Mouse (Mus musculus): ENCODE results near the gene Ranbp17.

GRCm38 (mm10) chr11:33476634-33477033 is 36.9 kb downstream of the Ranbp17 start:
- TF ChIP-seq E2F4 (IDR thresholded peaks at IDR 0.05; ENCODE audit: insufficient replicate concordance, low read depth, low read length) (no peak), CTCF (conservative IDR thresholded peaks at IDR 0.05 in 1 of 2, IDR thresholded peaks at IDR 0.05 in 1 of 2; ENCODE audit: low read depth in 2 of 2, low read length in 2 of 2) (no peak), NELFE (IDR thresholded peaks at IDR 0.05; ENCODE audit: low read depth, low read length) (no peak), USF2 (conservative IDR thresholded peaks at IDR 0.05; ENCODE audit: low read depth, low read length) (no peak)
